Mouse (Mus musculus): ENCODE results near the gene Zranb1. TPM values are rescaled to one million over a fixed set of nuclear protein-coding genes. Genes with fewer than 3 reads are reported as not detected.

Zranb1 gene
- polyA plus RNA-seq, 1 experiment from 2014 or later = 14.9 TPM

DNA sequence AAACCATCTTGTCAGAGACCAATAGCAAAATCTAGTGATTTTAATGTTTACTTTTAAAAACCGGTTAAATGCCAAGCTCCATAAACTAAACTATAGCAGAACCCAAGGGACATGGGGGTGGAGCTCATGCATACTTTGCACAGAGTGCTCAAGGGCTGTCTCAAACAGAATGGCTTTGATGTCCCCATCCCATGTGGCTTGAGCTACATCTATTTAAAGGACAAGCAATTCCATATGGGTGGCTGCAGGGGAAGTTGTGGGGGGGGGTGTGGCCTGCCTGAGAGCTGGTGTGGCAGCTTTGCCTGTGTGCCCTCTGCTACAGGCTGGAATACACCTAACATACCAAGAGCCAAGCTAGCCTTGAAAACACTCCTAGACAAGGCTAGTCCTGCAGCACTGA, 93.8 kb downstream of the Zranb1 start:
- no peak overlapping the region for H3K27ac ChIP-seq

GRCm38 (mm10) chr7:133027930-133028329, 97.0 kb downstream of the Zranb1 start:
- no peak for ATAC-seq (ENCODE audit: low FRiP score, low read depth)
- WGBS = 91% methylated on average over 4 of the region's 4 CpGs
- H3K4me3 ChIP-seq = no peak overlapping the region
- H3K27me3 ChIP-seq = no peaks in the 10 kb centered on the region
- no peaks in the 10 kb centered on the region for H3K9me3 ChIP-seq
- H3K4me2 ChIP-seq (replicated peaks) = no peak overlapping the region
- H3K4me1 ChIP-seq = peaks cover 28% of the 10 kb centered on the region
- no peaks in the 10 kb centered on the region; the same call in 1 of the 2 replicates for H3K36me3 ChIP-seq
- no peak overlapping the region for H3K27ac ChIP-seq
- H3K9ac ChIP-seq = no peak overlapping the region

More for the DNA sequence above, 93.8 kb downstream of the Zranb1 start:
- Histone ChIP-seq H3K36me3 (no peaks in the 10 kb centered on the region; the same call in 1 of the 2 replicates), H3K9ac (no peak overlapping the region), H3K4me1 (peaks cover 35% of the 10 kb centered on the region), H3K4me3 (no peak overlapping the region), H3K27me3 (no peaks in the 10 kb centered on the region), H3K4me2 (replicated peaks) (no peak overlapping the region), H3K9me3 (no peaks in the 10 kb centered on the region)
- peak; percentile 32; the same call in 1 of the 2 replicates for ATAC-seq (ENCODE audit: low FRiP score, low read depth)
- 26% methylated on average over 1 of the region's 1 CpGs for WGBS

- H3K4me3 ChIP-seq = no peak overlapping the region
- no peak for ATAC-seq (ENCODE audit: low FRiP score, low read depth)
- no peak overlapping the region for H3K9ac ChIP-seq
- H3K4me2 ChIP-seq (replicated peaks) = no peak overlapping the region
- no peaks in the 10 kb centered on the region for H3K27me3 ChIP-seq
- H3K27ac ChIP-seq = no peak overlapping the region
- peaks cover 39% of the 10 kb centered on the region for H3K4me1 ChIP-seq
- H3K36me3 ChIP-seq = no peaks in the 10 kb centered on the region; the same call in 1 of the 2 replicates
- no peaks in the 10 kb centered on the region for H3K9me3 ChIP-seq
- 89% methylated on average over 8 of the region's 8 CpGs for WGBS
Observed at GRCm38 (mm10) chr7:133029004-133029403, 98.1 kb downstream of the Zranb1 start.

DNA sequence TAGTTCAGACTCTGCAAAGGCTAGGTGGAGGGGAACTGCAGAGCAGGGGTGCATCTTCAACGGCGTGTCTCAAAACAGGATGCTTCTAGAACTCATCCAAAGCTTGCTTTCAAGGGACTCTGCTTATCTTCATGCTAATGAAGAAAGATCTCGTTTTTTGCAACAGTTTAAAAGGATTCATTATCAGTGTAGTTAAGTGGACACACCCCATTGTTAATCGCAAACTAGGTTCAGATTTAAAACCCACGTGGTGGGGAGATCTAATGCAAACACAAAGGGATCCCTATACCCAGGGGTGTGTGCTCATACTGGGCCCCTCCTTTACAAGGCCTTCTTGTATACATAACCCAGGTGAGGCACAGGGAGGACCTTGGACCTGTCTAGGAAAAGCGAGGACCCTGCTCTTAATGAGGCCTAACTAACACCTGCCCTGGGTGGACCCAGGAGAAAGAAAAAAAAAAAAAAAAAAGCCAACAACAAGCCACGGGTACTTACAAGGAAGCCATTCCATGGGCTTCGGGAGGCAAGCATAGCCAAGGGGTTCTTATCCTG, 98.6 kb downstream of the Zranb1 start:
- H3K4me1 ChIP-seq = peaks cover 39% of the 10 kb centered on the region
- 75% methylated on average over 8 of the region's 8 CpGs for WGBS

DNA sequence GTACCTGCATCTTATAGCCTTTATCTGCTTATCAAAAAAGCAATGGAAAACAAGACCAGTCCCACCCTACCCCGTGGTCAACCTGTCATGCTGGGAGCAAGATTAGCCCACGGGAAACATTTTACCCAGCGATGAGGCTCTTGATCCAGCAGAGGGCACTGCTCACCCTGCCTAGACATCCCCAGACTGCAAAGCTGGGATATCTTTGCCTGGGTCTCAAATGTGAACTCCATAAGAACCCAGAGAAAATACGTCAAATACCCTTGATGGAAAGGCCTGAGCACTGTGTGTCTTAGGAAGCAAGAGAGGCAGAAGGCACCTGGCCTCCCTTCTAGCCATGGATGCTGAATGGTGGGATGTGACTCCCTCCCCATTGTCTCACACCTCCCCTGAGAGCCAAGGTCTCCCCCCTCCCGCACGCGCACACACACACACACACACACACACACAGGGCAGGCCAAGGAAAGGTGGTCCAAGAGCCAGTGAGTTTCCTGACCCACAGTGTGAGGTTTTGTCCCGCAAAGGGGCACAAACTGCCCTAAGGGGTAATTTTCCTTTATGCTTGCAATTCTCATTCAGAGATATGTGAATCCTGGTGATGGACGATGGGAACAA, 101.8 kb downstream of the Zranb1 start:
- no peaks in the 10 kb centered on the region for H3K9me3 ChIP-seq
- WGBS = 54% methylated on average over 9 of the region's 9 CpGs
- H3K4me3 ChIP-seq = no peak overlapping the region
- peak; percentile 56; the same call in 1 of the 2 replicates for ATAC-seq (ENCODE audit: low FRiP score, low read depth)
- H3K9ac ChIP-seq = no peak overlapping the region
- H3K27ac ChIP-seq = no peak overlapping the region
- no peaks in the 10 kb centered on the region for H3K27me3 ChIP-seq
- H3K36me3 ChIP-seq = no peaks in the 10 kb centered on the region
- no peak overlapping the region for H3K4me2 ChIP-seq (replicated peaks)
- peaks cover 47% of the 10 kb centered on the region for H3K4me1 ChIP-seq

More for the DNA sequence above, 98.6 kb downstream of the Zranb1 start:
- Histone ChIP-seq H3K4me2 (replicated peaks) (no peak overlapping the region), H3K4me3 (no peak overlapping the region), H3K27ac (no peak overlapping the region), H3K27me3 (no peaks in the 10 kb centered on the region), H3K9me3 (no peaks in the 10 kb centered on the region), H3K9ac (no peak overlapping the region), H3K36me3 (no peaks in the 10 kb centered on the region; the same call in 1 of the 2 replicates)
- no peak for ATAC-seq (ENCODE audit: low FRiP score, low read depth)

- Histone ChIP-seq H3K9ac (no peak overlapping the region), H3K27ac (no peak overlapping the region), H3K36me3 (no peaks in the 10 kb centered on the region), H3K9me3 (no peaks in the 10 kb centered on the region), H3K4me3 (no peak overlapping the region), H3K4me2 (replicated peaks) (no peak overlapping the region), H3K27me3 (no peaks in the 10 kb centered on the region), H3K4me1 (peaks cover 69% of the 10 kb centered on the region)
- ATAC-seq (ENCODE audit: low FRiP score, low read depth) = no peak
Observed at GRCm38 (mm10) chr7:133035901-133036300, 105.0 kb downstream of the Zranb1 start.

Other genes with a start within 250 kb of the Zranb1 start
- 25.4 and 26.4 TPM in 2 replicates for gene Fam53b, start 117.3 kb upstream of the Zranb1 start, polyA plus RNA-seq (2015; fragmentation: Nextera tagmentation; extraction: Ambion mirVana)
- gene Eef1akmt2, start 78.5 kb upstream of the Zranb1 start, polyA plus RNA-seq (2015; fragmentation: Nextera tagmentation; extraction: Ambion mirVana) = 76.0 and 78.3 TPM in 2 replicates
- gene Abraxas2, start 71.9 kb upstream of the Zranb1 start, polyA plus RNA-seq (2015; fragmentation: Nextera tagmentation; extraction: Ambion mirVana) = 47.3 and 50.4 TPM in 2 replicates
- gene Fgfr2, start 192.2 kb downstream of the Zranb1 start, polyA plus RNA-seq (2015; fragmentation: Nextera tagmentation; extraction: Ambion mirVana) = 123 TPM in 2 replicates
- 74.0 and 75.0 TPM in 2 replicates for gene Ctbp2, start 193.2 kb downstream of the Zranb1 start, polyA plus RNA-seq (2015; fragmentation: Nextera tagmentation; extraction: Ambion mirVana)

Data from limb, embryonic 13.5 days (tissue).